Mouse (Mus musculus) cortical plate, adult 2 months (tissue): ENCODE data around the gene Irgc1. TPM values are rescaled to one million over a fixed set of nuclear protein-coding genes. Genes with fewer than 3 reads are reported as not detected.

Source experiments
- H3K27ac ChIP-seq: fragments of 200-500 bp; 2 replicates; pipeline ENCODE4 v1.5.1; 2012; ENCODE audit warnings: low read length, control low read depth, inconsistent platforms; ENCODE audit not compliant: insufficient read depth
- H3K4me1 ChIP-seq: fragments of 200-500 bp; 2 replicates; pipeline ENCODE4 v1.6.1; 2011; ENCODE audit warnings: low read length; ENCODE audit not compliant: control insufficient read depth, insufficient read depth
- H3K4me3 ChIP-seq: fragments of 200-500 bp; 2 replicates; pipeline ENCODE4 v1.5.1; 2011; ENCODE audit warnings: mild to moderate bottlenecking, low read length, control low read depth; ENCODE audit not compliant: insufficient read depth
- CTCF ChIP-seq: fragments of 200-500 bp; IDR thresholded peaks from 2 replicates; pipeline ENCODE4 v1.5.1; 2011; ENCODE audit warnings: mild to moderate bottlenecking, control low read depth, low read length; ENCODE audit not compliant: insufficient read depth; ENCODE audit errors: extremely low read depth
- POLR2A ChIP-seq: fragments of 200-500 bp; IDR thresholded peaks from 2 replicates; pipeline ENCODE4 v1.6.1; 2011; ENCODE audit warnings: mild to moderate bottlenecking, low read length, control low read depth; ENCODE audit not compliant: insufficient read depth; ENCODE audit errors: extremely low read depth
- polyA plus RNA-seq: library from polyadenylated mRNA; depleted of rRNA; stranded (reverse); fragments of >200 nt; gene quantifications from 2 replicates; pipeline ENCODE4 v1.2.3, GENCODE M21; 2012

Irgc1 gene
- polyA plus RNA-seq, 1 experiment: 1.4 TPM

DNA sequence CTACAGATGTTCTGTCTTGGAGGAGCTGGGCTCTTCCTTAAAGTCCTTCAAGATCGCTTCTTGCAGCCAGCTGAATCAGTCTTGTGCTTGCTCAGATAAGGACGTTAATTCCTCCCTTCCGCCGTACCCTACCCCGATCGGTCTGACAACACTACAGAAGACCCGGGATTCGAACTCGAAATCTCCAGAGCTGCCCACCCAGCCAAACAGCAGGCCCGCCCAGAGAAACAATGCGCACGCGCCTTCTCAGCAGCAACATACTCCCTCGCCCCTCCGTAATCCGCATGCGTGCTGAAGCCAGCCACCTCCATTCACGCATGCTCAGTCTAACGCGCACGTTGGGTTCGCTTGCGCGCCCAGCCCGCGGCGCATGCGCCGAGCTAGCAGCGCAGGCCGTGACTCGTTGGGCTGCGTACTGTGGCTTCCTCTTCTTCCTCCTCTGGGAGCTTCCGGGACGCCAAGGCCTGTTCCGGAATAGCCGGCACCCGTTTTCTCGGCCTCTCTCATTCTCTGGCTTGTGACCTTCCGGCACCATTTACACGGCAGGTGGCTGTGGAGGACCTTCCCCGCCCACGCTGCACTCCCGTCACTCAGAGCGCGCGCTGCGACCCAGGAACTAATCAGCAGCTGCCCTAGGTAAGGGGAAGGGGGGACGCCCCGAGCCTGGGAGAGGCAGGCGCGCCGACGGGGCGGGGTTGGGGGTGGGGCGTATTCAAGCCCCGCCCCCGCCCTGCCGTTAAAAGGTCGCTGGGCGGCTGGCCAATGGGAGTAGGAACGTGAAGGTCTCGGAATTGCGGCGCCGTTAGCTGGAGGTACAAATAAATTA, 52.6 kb downstream of the Irgc1 start, which contains the start of gene Smg9:
Gene Smg9 (plus strand): TSS at position 364 of the 826 bp plus-strand sequence.
- Histone ChIP-seq H3K4me1 (no peaks in the 10 kb centered on the region), H3K4me3 (peak within 1 kb of the TSS; percentile 58), H3K27ac (peak within 1 kb of the TSS; percentile 88)
- TF ChIP-seq POLR2A: peak; percentile 82
- no peak for TF ChIP-seq CTCF

DNA sequence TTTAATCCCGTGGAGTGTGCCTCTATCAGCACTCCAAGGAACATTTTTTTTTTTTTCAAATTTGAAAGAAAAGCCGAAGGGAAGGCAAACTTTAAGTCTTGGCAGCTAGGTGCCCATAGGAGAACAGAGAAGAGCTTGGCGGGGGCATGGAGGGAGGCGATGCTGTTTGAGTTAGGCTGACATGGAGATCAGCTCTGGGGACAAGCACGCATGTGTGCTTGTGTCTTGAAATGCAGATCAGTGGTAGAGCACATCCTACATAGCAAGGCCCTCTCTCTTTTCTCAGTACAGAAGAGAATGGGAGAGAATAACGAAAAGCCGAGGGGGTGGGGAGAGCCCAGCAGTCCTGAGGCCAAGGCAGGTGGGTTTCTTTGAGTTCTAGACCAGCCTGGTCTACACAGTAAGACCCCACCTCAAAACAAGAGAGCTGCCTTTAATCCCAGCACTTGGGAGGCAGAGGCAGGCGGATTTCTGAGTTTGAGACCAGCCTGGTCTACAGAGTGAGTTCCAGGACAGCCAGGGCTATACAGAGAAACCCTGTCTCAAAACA, 53.7 kb downstream of the Irgc1 start:
- no peaks in the 10 kb centered on the region for H3K4me1 ChIP-seq
- no peak overlapping the region for H3K4me3 ChIP-seq
- no peak for TF ChIP-seq POLR2A
- no peak for TF ChIP-seq CTCF
- H3K27ac ChIP-seq: no peak overlapping the region

- H3K4me3 ChIP-seq: no peak overlapping the region
- no peak overlapping the region for H3K27ac ChIP-seq
- no peaks in the 10 kb centered on the region for H3K4me1 ChIP-seq
- TF ChIP-seq CTCF (no peak), POLR2A (no peak)
Observed at GRCm38 (mm10) chr7:24396832-24397231, 55.3 kb downstream of the Irgc1 start.

GRCm38 (mm10) chr7:24394475-24395161, 57.5 kb downstream of the Irgc1 start:
- no peak overlapping the region for H3K27ac ChIP-seq
- no peak overlapping the region for H3K4me3 ChIP-seq
- H3K4me1 ChIP-seq: no peaks in the 10 kb centered on the region
- no peak for TF ChIP-seq CTCF
- TF ChIP-seq POLR2A: no peak

DNA sequence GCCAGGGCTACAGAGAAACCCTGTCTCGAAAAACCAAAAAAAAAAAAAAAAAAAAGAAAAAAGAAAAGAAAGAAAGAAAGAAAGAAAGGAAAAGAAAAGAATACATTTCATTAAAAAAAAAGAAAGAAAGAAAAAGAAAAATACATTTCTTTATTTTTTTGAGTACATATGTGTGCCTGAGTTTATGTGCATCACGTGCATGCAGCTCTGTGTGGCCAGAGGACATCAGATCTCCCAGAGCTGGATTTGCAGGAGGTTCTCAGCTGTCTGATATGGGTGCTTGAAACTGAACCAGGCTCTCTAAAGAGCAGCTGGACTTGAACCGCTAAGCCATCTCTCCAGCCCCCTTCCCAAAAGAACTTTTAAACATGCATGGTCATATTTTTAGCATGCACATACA, 58.0 kb downstream of the Irgc1 start:
- TF ChIP-seq POLR2A (no peak), CTCF (no peak)
- Histone ChIP-seq H3K4me3 (no peak overlapping the region), H3K27ac (no peak overlapping the region), H3K4me1 (no peaks in the 10 kb centered on the region)

GRCm38 (mm10) chr7:24391687-24392086, 60.4 kb downstream of the Irgc1 start:
- Histone ChIP-seq H3K27ac (no peak overlapping the region), H3K4me1 (no peaks in the 10 kb centered on the region), H3K4me3 (no peak overlapping the region)
- TF ChIP-seq CTCF: no peak
- TF ChIP-seq POLR2A: no peak

DNA sequence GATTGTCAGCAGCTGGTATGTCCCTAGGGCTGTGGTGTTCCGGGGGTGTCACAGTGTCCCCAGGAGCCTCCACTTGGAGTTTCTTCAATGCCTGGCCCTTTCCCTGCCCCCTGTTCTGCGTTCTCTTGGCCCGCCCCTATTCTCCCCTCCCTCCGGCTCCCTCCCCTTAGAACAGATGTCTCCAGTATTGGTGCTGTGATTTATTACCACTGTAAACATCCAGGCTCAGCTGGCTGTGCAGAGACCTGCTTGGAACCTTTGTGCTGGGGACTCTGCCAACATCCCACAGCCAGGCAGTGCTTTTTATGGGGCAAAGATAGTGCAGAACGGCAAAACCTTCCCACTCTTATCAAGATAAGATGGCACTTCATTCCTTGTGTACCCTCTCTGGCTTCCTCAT, 61.0 kb downstream of the Irgc1 start:
- no peak for TF ChIP-seq CTCF
- no peak for TF ChIP-seq POLR2A
- Histone ChIP-seq H3K4me3 (no peak overlapping the region), H3K27ac (no peak overlapping the region), H3K4me1 (no peaks in the 10 kb centered on the region)

DNA sequence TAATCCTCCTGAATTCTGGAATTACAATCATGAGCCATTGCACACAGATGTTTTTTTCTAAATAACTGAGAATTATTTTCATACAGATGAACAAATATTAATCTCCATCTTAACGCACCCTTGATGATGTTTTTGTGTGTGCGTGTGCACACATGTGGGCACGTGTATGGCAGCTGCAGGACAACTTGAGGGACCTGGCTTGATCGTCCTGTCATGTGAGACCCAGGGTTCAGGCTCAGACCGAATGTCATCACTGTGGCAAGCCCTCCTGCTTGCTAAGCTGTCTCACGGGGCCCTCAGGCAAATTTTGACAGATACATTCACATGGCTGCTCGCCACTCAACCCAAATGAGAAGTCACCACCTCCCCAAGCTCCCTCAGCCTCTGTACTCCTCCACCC, 61.6 kb downstream of the Irgc1 start:
- Histone ChIP-seq H3K4me1 (no peaks in the 10 kb centered on the region), H3K27ac (no peak overlapping the region), H3K4me3 (no peak overlapping the region)
- TF ChIP-seq CTCF (no peak), POLR2A (no peak)

- H3K4me1 ChIP-seq: no peaks in the 10 kb centered on the region
- H3K4me3 ChIP-seq: no peak overlapping the region
- TF ChIP-seq POLR2A (no peak), CTCF (no peak)
- no peak overlapping the region for H3K27ac ChIP-seq
Observed at GRCm38 (mm10) chr7:24389516-24390187, 62.4 kb downstream of the Irgc1 start.

GRCm38 (mm10) chr7:24387059-24387556, 65.0 kb downstream of the Irgc1 start:
- TF ChIP-seq CTCF (no peak), POLR2A (no peak)
- Histone ChIP-seq H3K4me1 (no peaks in the 10 kb centered on the region), H3K4me3 (no peak overlapping the region), H3K27ac (no peak overlapping the region)
